Mouse (Mus musculus): Measurements from ENCODE around the gene Crot.

DNA sequence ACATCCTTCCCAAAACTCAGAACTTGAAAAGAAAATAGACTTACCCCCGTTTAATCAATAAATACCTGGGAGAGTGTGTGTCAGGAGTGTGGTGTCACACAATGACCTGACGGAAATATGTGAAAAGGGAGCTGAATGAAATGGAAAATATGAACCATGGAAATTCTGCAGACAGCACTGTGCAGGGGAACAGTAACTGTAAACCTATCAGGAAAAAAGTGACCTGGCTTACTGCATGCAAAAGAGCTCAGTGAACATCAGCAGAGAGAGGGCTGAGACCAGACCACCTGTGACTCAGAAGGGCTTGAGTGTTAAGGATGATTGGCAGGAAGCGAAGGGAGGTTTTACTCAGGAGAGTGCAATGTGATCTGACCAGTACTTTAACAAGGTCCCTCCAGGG, 11.7 kb downstream of the Crot start:
- TF ChIP-seq CTCF (IDR thresholded peaks at IDR 0.05; ENCODE audit: insufficient read depth, low read depth, low read length) (no peak), POLR2A (IDR thresholded peaks at IDR 0.05; ENCODE audit: insufficient read depth, low read depth, low read length) (no peak)
